Mouse (Mus musculus) kidney, embryonic 16.5 days (tissue): ENCODE measurements around the gene Ntng2. TPM values are rescaled to one million over a fixed set of nuclear protein-coding genes. Genes with fewer than 3 reads are reported as not detected.

Source experiments
- ATAC-seq: fragments of 200-750 bp; cut with Nextera tagmentation; 2 replicates; pipeline ENCODE4 v1.8.0; 2017; ENCODE audit warnings: moderate TSS enrichment; ENCODE audit not compliant: low FRiP score, low TSS enrichment
- H3K27ac ChIP-seq: fragments of 300-500 bp; sonication (generic); 2 replicates; pipeline ENCODE4 v1.5.1; 2014; ENCODE audit warnings: low read length
- H3K27me3 ChIP-seq: fragments of 300-500 bp; sonication (generic); 2 replicates; pipeline ENCODE4 v1.6.1; 2014; ENCODE audit warnings: low read length, control low read depth, mixed read lengths; ENCODE audit not compliant: insufficient read depth
- H3K36me3 ChIP-seq: fragments of 300-500 bp; sonication (generic); 2 replicates; pipeline ENCODE4 v1.6.1; 2014; ENCODE audit warnings: low read length, control low read depth, mixed read lengths; ENCODE audit not compliant: insufficient read depth
- H3K4me1 ChIP-seq: fragments of 300-500 bp; sonication (generic); 2 replicates; pipeline ENCODE4 v1.6.1; 2014; ENCODE audit warnings: low read length, control low read depth, mixed read lengths; ENCODE audit not compliant: insufficient read depth
- H3K4me2 ChIP-seq: fragments of 300-500 bp; sonication (generic); replicated peaks from 2 replicates; pipeline ENCODE4 v1.6.1; 2014; ENCODE audit warnings: low read depth, low read length
- H3K4me3 ChIP-seq: fragments of 300-500 bp; sonication (generic); 2 replicates; pipeline ENCODE4 v1.5.1; 2014; ENCODE audit warnings: mild to moderate bottlenecking, low read length
- H3K9ac ChIP-seq: fragments of 300-500 bp; sonication (generic); replicated peaks from 2 replicates; pipeline ENCODE4 v1.6.1; 2014; ENCODE audit warnings: low read length
- H3K9me3 ChIP-seq: fragments of 300-500 bp; sonication (generic); 2 replicates; pipeline ENCODE4 v1.6.1; 2016; ENCODE audit warnings: low read length, control low read depth
- WGBS: fragments of 180-500 bp; shearing (Covaris S2); extraction: QIAGEN DNeasy Blood & Tissue Kit; methylation state at CpG from one replicate; pipeline ENCODE4 v1.1.7; 2014; 5-methylcytosine and 5-hydroxymethylcytosine counted together
- polyA plus RNA-seq: library from polyadenylated mRNA; unstranded; fragments of >200 nt; fragmentation: Nextera tagmentation; extraction: Ambion mirVana; gene quantifications from 2 replicates; pipeline ENCODE4 v1.2.1, GENCODE M21; 2015

Gene Ntng2
- polyA plus RNA-seq, 1 experiment from 2014 or later = 5.1 TPM

DNA sequence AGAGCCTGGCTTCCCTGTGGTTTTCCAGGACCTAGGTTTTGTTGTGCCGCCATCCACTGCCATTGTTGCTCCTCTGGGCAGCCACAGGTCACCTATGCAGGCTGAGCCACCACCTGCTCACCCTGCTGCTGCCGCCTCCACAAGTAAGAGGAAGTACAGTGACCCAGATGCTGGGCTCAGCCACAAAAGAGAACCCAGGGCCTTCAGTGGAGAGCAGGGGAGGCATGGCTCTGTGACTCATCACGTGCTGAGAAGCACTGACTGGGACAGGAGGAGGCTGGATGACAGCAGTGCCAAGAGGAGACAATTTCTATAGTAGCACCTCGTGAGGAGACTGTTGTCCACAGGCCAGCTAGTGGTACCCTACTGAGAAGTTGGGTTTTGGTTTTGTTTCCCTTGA lies 73.0 kb downstream of the Ntng2 start:
- H3K36me3 ChIP-seq = peaks cover 28% of the 10 kb centered on the region
- no peaks in the 10 kb centered on the region for H3K9me3 ChIP-seq
- H3K9ac ChIP-seq = no peak overlapping the region
- H3K4me2 ChIP-seq = no peak overlapping the region
- no peak overlapping the region for H3K27ac ChIP-seq
- 94% methylated on average over 4 of the region's 4 CpGs for WGBS
- H3K4me1 ChIP-seq = no peaks in the 10 kb centered on the region
- H3K27me3 ChIP-seq = no peaks in the 10 kb centered on the region
- ATAC-seq = no peak
- H3K4me3 ChIP-seq = no peak overlapping the region

- ATAC-seq = no peak
These were observed 77.9 kb downstream of the Ntng2 start for GRCm38 (mm10) chr2:29174887-29175286.

DNA sequence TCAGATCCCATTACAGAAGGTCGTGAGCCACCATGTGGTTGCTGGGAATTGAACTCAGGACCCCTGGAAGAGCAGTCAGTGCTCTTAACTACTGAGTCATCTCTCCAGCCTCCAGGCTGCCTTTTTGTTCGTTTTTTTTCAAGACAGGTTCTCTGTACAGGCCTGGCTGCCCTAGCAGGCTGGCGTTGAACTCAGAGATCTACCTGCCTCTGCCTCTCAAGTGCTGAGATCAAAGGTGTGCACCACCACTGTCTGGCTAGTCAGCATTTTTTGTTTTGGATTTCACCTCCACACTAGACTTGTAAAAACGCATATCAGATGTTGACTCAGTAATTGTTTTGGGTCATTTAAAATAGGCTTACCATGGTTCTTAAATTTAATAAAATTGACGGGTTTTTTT lies 84.7 kb downstream of the Ntng2 start:
- ATAC-seq = no peak
- 87% methylated on average over 5 of the region's 5 CpGs for WGBS
- Histone ChIP-seq H3K4me3 (no peak overlapping the region), H3K36me3 (peaks cover 37% of the 10 kb centered on the region), H3K27me3 (no peaks in the 10 kb centered on the region), H3K9ac (no peak overlapping the region), H3K27ac (no peak overlapping the region), H3K9me3 (no peaks in the 10 kb centered on the region), H3K4me1 (no peaks in the 10 kb centered on the region), H3K4me2 (no peak overlapping the region)

More at GRCm38 (mm10) chr2:29174887-29175286, 77.9 kb downstream of the Ntng2 start:
- 85% methylated on average over 3 of the region's 3 CpGs for WGBS
- Histone ChIP-seq H3K4me1 (no peaks in the 10 kb centered on the region), H3K4me3 (no peak overlapping the region), H3K4me2 (no peak overlapping the region), H3K27ac (no peak overlapping the region), H3K27me3 (no peaks in the 10 kb centered on the region), H3K9me3 (no peaks in the 10 kb centered on the region), H3K9ac (no peak overlapping the region), H3K36me3 (peaks cover 33% of the 10 kb centered on the region)

- no peak overlapping the region for H3K27ac ChIP-seq
- peaks cover 49% of the 10 kb centered on the region for H3K36me3 ChIP-seq
- 73% methylated on average over 2 of the region's 2 CpGs for WGBS
- no peak for ATAC-seq
- H3K27me3 ChIP-seq = no peaks in the 10 kb centered on the region
- no peaks in the 10 kb centered on the region for H3K4me1 ChIP-seq
- no peak overlapping the region for H3K4me3 ChIP-seq
- no peak overlapping the region for H3K9ac ChIP-seq
- no peaks in the 10 kb centered on the region for H3K9me3 ChIP-seq
- H3K4me2 ChIP-seq = no peak overlapping the region
These were observed 100.9 kb downstream of the Ntng2 start for GRCm38 (mm10) chr2:29151941-29152340.

Other genes starting within 250 kb of the Ntng2 start
- gene Cfap77, start 197.9 kb downstream of the Ntng2 start, polyA plus RNA-seq = 0.23 and 0.35 TPM in 2 replicates
- gene Ttf1, start 192.7 kb downstream of the Ntng2 start, polyA plus RNA-seq = 10.2 and 11.4 TPM in 2 replicates
- 8.0 and 8.9 TPM in 2 replicates for gene Setx, start 128.8 kb downstream of the Ntng2 start, polyA plus RNA-seq
- gene Med27, start 93.8 kb upstream of the Ntng2 start, polyA plus RNA-seq = 53.0 and 56.9 TPM in 2 replicates